ENCODE assay signal across 9 mouse cellular contexts in the genomic region with DNA sequence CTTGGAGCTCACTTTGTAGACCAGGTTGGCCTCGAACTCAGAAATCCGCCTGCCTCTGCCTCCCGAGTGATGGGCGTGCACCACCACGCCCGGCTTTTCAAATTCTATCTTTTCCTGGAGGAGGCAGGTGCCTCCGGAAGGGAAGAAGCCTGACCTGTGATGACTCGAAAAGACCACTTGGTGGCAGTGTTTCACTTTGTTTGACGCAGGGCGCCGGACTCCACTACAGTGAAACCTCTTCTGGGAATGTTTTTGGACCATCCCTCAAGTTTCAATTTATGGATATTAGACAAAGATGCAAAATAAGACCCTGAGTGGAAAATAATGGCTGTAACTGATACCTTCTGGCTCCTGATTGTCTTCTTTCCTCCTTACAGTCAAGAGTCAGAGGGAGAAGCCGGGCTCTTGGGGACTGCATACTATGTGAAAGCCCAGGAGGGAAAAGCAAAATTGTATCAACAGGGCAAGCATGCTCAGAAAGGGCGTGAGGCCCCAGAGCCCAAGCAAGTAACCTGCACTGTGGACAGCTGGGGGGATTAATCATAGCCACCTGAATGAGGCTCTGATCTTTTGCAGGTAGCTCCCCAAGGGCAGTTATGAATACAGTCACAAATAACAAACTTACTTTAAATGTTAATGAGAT. TPM values are rescaled to one million over a fixed set of nuclear protein-coding genes. Genes with fewer than 3 reads are reported as not detected.
DNase-seq lines count a peak whose midpoint lies in the region; ATAC-seq and TF ChIP-seq lines count a peak whose summit lies in the region.
"Had no signal": no experiment of that assay in that cellular context is flagged by ENCODE, and none has a peak within 500 bp of the region (broad histone marks: within the 10 kb centered on the region; RNA-seq: fewer than 3 reads in every experiment).

No protein-coding gene starts in this region.

- no peak overlapping the region for H3K27ac ChIP-seq in cerebellum, adult 2 months (ENCODE audit: insufficient read depth, low read length)
- H3K27ac ChIP-seq: macrophage had no signal

- H3K27me3 ChIP-seq in G1E (ENCODE audit: insufficient read depth, low read length): no peaks in the 10 kb centered on the region
- H3K27me3 ChIP-seq in cerebellum, adult 2 months (ENCODE audit: control insufficient read depth, insufficient read depth, low read length): no peaks in the 10 kb centered on the region
- H3K27me3 ChIP-seq in splenic B cell, adult 2 months (ENCODE audit: control insufficient read depth, insufficient read depth, low read length, poor library complexity, severe bottlenecking): no peaks in the 10 kb centered on the region

- no peak for TF ChIP-seq POLR2A in cerebellum, adult 2 months (IDR thresholded peaks at IDR 0.05; ENCODE audit: borderline replicate concordance, insufficient read depth, low read length)

- H3K4me1 ChIP-seq in G1E (ENCODE audit: insufficient read depth, low read depth, low read length): no peaks in the 10 kb centered on the region
- peaks cover 3% of the 10 kb centered on the region; the same call in 1 of the 2 replicates for H3K4me1 ChIP-seq in cerebellum, adult 2 months (ENCODE audit: control insufficient read depth, insufficient read depth, low read length)

- peak; percentile 50 for DNase-seq in CD4-positive, CD25-positive, alpha-beta regulatory T cell, adult 2 months (ENCODE audit: low read depth, low spot score)
- DNase-seq in G1E (ENCODE audit: low spot score): no peak
- DNase-seq in cerebellum, adult 2 months: peak; percentile 69 to 73
- peak; percentile 76 for DNase-seq in forelimb bud, embryonic 11.5 days (ENCODE audit: low read depth, low spot score)
- peak; percentile 45 to 81 for DNase-seq in layer of hippocampus, adult 18-20 months (ENCODE audit: low spot score in 2 of 2)
- peak; percentile 55 for DNase-seq in lung, postnatal 25 days (ENCODE audit: low spot score)
- DNase-seq in splenic B cell, adult 2 months (ENCODE audit: low read depth, low spot score): peak; percentile 45

- no peaks in the 10 kb centered on the region for H3K9me3 ChIP-seq in G1E (replicated peaks)

- 11% methylated on average over 13 of the region's 13 CpGs for WGBS in cerebellum, adult 2 months

- no peak overlapping the region for H3K4me3 ChIP-seq in G1E (ENCODE audit: low read depth, low read length)
- H3K4me3 ChIP-seq in cerebellum, adult 2 months (replicated peaks; ENCODE audit: insufficient read depth, low read depth, low read length): no peak overlapping the region

- TF ChIP-seq CTCF in G1E (IDR thresholded peaks at IDR 0.05; ENCODE audit: low read depth, low read length): peak; percentile 24; the same call in 1 of the 2 replicates
- TF ChIP-seq CTCF in cerebellum, adult 2 months (IDR thresholded peaks at IDR 0.05; ENCODE audit: borderline replicate concordance, insufficient read depth, low read depth, low read length): peak; percentile 89

- no peaks in the 10 kb centered on the region for H3K36me3 ChIP-seq in G1E (replicated peaks)
- no peaks in the 10 kb centered on the region for H3K36me3 ChIP-seq in splenic B cell, adult 2 months (ENCODE audit: control insufficient read depth, insufficient read depth, low read length, poor library complexity, severe bottlenecking)

- no peak for ATAC-seq in CD4-positive, CD25-positive, alpha-beta regulatory T cell, adult 4 months
- ATAC-seq in G1E (ENCODE audit: extremely low read depth, insufficient number of reproducible peaks, low FRiP score, poor library complexity, severe bottlenecking): no peak

RNA-seq across cellular contexts. Expression of gene Slc28a3, which starts 26.8 kb away (rescaled TPM):
- polyA plus RNA-seq in CD4-positive, CD25-positive, alpha-beta regulatory T cell, adult 4 months (2017; shearing (Covaris generic)): under 1 TPM in 1 of 2 experiments, not detected in 1; 0.63 TPM
- total RNA-seq in G1E (2014; fragmentation: Nextera tagmentation) (not detected in 2 replicates), G1E (2017) (0.06 and 0.33 TPM in 2 replicates)
- polyA plus RNA-seq in G1E (2012): not detected in 2 replicates
- polyA plus RNA-seq in cerebellum, adult 2 months (2012; rRNA removed): 0.05 and 0.25 TPM in 2 replicates
- under 1 TPM; 0.13 to 0.20 TPM for total RNA-seq in layer of hippocampus, adult 18-20 months (2021)
- polyA plus RNA-seq: macrophage had no signal
